Mouse (Mus musculus) liver, embryonic 14.5 days (tissue): ENCODE measurements around the gene Dcaf4.

Source experiments
- CTCF ChIP-seq: IDR thresholded peaks from 2 replicates; pipeline ENCODE4 v1.5.1; 2016; ENCODE audit warnings: antibody characterized with exemption, low read depth, control low read depth
- EP300 ChIP-seq: IDR thresholded peaks from 2 replicates; pipeline ENCODE4 v1.6.1; 2016; ENCODE audit warnings: antibody characterized with exemption, low read depth

DNA sequence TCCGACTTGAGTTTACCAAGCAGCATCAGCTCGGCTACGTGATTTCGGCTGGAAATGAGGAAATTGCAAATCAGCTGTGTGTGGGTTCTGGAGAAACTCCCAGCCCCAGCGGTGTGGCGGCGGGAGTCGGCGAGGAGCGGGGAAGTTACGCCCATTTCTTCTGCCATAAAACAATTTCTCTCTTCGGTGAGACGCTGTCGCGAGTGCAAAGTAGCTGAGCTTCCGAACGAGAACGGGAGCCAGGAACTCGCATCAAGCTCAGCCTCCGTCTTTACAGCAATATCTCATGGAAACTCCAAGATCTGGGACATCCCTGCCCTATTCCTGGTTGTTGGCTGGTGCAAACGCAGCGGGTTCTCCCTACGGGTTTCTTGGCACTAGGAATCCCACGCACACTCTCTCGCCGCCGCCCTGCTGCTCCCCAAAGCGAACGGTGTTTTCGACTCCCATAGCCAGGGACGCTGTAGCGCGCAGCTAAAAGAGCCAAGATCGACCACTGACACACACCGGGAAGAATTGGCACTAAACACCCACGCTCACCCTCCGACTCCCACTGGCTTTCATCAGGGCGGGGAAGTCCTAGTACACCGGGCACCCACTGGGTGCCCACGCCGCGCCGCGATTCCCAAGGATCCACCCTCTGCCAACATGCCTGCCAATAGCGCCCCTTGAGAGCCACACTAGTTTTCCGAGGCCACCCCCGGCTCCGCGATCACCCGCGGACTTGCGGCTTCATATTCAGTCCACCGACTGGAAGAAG lies 34.2 kb upstream of the Dcaf4 start:
- TF ChIP-seq CTCF (no peak), EP300 (no peak)
